Mouse (Mus musculus) 3T3-L1 (cell line): ENCODE measurements around the gene Lrrc42.
A peak's percentile ranks its signal among the peaks of the same experiment; 100 is the strongest.

ENCODE experiments used
- DNase-seq: peaks from one replicate; pipeline ENCODE4 v3.0.0-alpha.2; 2015; ENCODE audit warnings: low read depth, low spot score

The Lrrc42 gene

DNA sequence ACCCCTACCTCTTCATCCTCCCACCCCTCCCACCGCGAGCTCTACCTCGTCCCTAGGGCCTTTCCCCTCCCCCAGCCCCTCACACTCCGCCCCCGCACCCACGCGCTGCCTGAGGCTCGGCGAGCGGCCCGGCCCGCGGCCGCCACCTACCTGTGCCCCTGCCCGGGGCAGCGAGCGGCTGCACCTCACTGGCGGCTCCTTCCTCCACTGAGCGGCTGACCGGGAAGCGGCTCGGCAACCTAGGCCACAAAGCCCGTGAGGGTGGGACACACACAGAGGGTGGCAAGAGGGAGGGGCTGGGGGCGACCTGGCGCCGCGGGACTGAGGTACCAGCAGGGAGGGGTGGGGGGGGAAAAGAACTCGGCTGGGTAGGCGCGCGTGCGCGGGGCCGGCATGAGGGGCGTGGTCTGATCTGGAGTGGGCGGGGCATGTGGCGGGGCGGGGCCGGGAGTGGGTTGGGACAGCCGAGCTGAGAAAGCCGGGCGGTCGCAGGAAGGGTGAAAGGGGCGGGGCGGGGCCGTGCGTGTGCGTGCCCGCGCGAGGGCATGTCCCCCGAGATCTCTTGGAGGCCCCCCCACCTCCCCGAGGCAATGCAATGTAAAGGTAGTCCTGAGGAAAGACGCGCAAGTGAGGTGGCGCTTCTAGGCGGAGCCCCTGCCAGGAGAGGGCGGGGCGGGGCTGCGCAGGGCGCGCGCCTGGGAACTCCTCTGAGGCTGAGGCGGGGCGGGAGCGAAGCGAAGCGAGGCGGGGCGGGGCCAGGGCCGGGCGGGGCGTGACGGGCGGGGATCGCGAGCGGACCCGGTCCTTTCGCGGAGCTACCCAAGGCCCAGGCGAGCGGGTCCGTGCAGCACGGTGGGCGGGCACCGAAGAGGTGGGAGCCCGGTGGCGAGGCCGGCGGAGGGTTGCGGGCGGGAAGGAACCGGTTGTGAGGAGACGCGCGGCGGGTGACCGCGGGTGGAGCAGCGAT is at the start of gene Lrrc42, which contains the start of gene Hspb11:
Gene Lrrc42 (minus strand): TSS at position 408 of the 967 bp plus-strand sequence.
Gene Hspb11 (plus strand): TSS at position 469 of the 967 bp plus-strand sequence.
- DNase-seq = peak; percentile 96

DNA sequence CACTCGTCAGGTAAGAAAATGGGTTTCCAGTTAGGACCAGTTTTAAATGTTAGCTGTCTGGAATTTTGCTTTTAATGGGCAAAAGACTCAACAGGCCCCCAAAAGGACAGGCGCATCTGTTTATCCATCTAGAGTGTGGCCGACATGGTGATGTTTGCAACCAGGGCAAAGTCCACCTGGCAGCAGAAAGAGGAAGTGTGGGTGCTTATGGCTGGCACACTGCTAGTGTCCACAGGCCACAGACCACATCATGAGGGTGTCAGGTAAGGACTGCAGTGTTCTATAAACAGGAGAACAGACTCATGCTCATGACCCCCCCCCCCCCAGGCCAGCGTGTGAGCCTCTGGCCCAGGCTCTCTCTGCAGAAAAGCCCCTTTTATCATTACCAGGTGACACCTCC is 49.5 kb upstream of the Lrrc42 start:
- no peak for DNase-seq

DNA sequence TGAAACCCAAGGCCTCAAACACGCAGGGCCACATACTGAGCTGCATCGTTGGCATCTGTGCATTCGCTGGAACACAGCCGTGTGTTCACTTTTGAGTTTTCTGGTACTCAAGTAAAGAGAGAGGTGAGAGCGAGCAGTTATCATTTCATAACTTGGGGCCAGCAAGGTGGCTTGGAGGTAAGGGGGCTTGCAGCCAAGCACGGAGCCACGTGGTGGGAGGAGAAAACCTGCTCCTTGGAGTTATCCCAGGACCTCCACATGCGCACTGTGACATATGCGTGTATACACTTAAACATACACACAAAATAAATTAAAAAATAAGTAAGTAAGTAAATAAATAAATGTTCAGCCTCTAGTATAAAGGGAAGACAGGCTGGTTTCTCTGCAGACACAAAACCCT is 48.9 kb upstream of the Lrrc42 start:
- no peak for DNase-seq

DNA sequence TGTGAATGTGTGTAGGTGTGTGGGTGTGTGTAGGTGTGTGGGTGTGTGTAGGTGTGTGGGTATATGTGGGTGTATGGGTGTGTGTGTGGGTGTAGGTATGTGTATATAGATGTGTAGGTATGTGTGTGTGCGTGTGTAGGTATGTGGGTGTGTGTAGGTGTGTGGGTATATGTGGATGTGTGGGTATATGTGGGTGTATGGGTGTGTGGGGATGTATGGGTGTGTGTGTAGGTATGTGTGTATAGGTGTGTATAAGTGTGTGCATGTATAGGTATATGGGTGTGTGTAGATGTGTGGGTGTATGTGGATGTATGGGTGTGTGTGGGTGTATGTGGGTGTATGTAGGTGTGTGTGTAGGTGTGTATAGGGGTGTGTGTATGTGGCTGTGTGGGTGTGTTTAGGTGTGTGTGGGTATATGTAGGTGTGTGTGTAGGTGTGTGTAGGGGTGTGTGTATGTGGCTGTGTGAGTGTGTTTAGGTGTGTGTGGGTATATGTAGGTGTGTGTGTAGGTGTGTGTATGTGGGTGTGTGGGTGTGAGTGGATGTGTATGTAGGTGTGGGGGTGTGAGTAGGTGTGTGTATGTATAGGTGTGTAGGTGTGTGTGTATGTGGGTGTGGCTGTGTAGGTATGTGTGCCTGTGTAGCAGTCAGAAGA is 47.7 kb upstream of the Lrrc42 start:
- no peak for DNase-seq

DNA sequence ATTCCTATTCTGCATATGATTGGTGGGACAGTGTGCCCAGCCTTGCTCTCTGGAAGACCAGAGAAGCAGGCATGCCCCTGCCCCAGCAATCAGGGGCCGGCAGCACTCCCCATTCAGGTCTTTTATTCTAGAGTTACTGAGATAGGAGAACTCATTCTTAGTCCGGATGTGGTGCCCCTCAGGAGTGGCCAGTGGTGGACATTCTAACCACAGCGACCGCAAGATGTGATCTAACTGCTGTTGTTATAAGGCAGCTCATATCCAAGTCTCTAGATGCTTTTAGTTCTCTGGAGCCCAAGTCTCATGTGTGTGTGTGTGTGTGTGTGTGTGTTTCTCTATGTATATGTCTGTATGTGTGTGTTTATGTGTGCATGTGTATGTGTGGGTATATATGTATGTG is 47.0 kb upstream of the Lrrc42 start:
- DNase-seq = no peak

DNA sequence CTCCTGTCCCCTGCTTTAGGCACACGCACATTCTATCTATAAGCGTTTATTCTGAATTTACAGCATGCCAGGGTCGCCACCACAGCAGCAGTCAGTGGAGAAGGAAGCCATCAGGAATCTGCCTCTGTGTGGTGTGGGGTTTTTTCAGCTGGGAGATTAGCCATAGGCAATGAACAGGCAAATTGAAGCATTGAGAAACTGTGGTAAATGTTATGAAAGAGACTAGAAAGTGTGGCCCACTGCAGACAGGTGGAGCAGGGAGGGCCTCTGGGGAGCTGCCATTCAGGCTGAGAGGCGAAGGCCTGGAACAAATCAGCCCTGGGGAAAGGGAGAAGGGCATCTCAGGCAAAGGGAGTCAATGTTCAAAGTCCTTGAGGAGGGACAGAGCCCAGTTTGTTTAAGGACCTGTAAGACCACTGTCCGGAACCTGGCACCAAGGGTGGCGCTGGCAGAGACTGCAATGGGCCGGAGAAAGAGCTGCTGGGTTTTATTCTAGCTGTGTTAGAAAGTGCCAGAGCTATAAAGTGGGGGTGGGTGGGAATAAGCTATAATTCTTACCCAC is 46.5 kb upstream of the Lrrc42 start:
- no peak for DNase-seq

DNA sequence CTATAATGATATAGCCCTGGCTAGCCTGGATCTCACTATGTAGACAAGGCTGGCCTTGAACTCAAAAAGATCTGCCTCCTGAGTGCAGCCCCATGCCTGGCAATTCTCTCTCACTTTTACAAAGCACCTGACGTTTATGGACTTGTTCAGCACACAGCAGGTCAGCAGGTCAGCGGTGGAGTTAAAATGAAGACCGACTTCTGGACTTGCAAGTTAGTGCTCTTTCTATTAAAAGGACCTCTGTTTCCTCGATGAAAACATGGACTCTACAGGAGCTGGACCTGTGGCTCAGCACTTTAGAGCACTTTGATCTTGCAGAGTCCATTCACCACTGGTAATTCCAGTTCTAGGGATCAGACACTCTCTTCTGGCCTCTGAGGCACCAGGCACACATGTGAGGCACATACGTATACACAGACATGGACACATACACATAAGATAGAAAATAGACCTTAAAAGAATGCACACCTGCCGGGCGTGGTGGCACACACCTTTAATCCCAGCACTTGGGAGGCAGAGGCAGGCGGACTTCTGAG is 44.8 kb upstream of the Lrrc42 start:
- no peak for DNase-seq

DNA sequence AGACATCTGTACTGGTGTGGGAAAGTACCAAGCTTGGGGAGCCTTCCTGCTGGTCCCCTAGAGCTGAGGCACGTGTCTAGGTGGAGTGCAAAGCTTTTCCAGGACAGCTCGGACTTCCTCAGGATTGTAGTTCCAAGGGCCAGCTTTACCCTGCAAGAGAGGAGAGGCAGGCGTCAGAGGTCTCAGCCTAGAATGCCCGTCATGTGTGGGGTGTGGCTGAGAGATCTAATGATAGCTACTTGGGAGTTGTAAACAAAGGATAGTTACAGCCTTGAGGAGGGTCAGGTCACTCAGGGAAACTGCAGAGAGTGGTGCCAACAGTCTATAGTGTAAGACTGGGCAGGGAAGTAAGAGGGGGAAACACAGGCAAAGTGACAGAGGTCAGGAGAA is 38.9 kb upstream of the Lrrc42 start:
- no peak for DNase-seq

DNA sequence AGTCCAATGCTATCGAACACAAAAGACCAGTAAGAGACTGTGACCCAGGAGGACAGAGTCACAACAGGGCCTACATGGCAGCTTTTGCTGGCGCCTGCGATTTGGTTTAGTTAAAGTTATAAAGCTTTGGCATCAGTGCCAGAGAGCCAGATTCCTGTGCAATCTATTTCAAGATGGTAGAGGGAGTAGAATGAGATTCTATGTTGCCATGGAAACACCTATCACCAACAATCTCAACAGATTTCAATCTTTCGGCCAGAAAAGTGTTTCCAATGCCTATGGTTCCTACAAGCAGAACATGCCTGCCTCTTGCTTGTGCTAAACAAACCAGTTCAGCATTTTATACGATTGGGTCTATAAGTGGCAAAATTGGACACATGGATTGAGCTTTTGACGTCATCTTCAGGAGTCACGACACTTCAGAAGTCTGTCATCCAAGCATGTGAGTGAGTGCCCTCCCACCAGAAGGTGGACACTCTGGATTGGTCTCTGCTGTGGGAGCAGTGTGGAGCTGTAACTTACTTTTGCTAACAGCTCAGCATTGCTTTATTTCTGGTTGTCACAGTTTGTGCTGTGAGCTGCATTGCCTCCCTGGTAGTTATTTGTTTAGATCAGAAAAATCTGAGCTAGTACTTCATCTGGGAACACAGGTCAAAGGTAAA is 38.4 kb upstream of the Lrrc42 start:
- no peak for DNase-seq

DNA sequence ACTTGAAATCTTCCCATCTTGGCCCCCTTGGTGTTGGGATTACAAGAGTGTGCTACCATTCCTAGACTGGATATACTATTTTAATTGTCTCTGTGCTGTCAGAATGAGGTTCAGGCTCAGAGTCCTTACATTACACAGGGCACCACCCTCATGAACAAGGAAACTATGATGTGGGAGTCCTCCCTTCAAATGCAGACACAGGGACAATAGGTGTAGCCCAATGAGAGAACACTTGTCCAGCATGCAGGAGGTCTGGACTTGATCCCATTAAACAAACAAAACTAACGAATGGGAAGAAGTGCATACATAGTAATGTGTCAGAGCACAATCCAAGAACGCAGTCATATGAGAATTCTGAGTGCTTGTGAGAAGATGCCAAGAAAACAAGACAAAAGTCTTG is 34.2 kb upstream of the Lrrc42 start:
- DNase-seq = no peak

DNA sequence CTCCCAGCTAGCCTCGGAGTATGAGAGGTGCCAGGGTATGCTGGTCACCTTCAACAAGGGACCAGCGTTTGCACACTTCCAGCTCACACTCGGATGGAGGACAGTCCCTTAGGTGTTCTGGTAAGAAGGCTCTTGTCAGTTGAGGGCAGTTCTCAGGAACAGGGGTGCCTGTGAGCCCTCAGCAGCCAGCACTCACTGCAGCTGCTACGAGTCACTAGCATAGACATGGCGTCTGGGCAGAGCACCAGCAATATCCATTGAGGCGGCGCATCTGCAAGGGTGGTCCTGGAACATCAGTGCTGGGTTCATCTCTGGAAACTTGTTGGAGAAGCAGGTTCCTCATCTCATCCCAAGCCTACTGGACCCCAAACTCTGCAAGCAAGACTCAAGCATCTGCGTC is 33.1 kb upstream of the Lrrc42 start:
- no peak for DNase-seq

DNA sequence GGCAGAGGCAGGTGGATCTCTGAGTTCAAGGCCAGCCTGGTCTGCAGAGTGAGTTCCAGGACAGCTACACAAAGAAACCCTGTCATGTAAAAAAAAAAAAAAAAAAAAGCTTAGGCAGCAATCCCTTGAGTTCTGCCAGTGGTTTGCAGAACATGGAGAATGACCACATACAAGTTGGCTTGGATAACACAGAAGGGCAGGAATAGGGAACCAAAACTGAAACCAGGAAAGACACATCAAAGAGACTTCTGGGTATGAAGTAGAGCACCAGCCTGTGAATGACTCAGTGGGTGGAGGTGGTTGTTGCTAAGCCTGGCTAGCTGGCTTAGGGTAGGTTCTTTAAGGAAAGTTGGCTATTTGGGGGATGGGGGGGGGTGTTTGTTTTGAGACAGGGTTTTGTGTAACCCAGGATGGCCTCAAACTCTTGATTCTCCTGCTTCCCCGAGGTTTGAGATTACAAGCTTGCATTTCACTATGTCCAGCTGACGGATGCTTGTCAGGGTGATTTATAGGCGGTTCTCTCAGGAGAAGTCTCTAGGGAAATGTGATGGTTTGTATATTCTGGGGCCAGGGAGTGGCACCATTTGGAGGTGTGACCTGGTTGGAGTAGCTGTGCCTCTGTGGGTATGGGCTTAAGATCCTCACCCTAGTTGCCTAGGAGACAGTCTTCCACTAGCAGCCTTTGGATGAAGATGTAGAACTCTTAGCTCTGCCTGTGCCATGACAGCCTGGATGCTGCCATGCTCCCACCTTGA is 32.3 kb upstream of the Lrrc42 start:
- DNase-seq = peak; percentile 84

DNA sequence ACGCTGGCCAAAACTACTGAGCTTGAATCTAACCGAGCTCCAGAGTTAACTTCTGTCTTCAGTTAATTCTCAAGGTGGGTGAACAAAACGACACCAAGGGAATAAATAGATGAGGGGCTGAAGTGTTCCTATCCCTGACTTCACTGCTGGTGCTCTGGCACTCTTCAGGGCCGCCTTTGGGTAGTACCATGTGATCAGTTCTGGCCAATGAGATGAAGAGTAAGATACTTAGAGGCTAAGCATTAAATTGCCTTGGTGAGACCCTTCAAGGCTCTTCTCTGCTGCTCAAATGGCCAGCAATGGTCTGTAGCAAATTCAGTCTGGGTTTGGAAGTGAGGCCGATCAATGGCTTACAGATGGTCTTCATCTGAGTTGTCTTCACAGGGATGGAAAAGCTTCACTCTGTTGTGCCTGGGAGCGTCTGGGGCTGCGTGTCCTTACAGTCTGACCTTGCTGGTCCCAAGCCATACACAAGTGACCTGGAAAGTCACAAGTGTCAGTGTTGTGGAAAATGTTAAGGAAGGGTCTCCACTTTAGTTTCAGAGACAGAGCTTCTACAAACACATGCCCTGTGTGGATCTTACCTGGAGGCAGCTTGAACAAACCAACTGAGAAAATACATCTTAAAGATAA is 27.6 kb upstream of the Lrrc42 start:
- DNase-seq = no peak

DNA sequence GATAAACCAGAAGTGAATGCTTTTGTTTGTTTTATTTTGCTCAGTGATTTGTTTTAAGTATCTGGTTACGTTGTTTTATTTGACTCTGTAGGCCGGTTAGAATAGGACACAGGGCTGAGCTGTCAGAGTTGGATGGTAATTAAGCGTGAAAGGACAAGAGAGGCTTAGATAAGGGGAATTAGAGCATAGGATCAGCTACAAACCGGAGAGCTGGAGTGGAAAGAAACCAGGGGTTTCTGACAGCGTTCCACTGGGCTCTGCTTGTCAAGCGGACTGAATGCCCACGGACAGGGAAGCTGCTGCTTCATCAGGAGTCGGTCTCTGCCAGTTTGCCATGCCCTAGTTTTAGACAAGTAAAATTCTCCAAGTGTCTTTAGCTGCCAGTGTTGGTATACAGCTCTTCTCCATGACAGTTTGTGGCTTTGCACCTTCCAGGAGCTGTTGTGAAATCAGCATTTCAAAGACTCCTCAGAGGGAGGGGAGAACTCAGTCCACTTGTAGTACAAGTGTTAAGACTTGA is 24.9 kb upstream of the Lrrc42 start:
- no peak for DNase-seq

DNA sequence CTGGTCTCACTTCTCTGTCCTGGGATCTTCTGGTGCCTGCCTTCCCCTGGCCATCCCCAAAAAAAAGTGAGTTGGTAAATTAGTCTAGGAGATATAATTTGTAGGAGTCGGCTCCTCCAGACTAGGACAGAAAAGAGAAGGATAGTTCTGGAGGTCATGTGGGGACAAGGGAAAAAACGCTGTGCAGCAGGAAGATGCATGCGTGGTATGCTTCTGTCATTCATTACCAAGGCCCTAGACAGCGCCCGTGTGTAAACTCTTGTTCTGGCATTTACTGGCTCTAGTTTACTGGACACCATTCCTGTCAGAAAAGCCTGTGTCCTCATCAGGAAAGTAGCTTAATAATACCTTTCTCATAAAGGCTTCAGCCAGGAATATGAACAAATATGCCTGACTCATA is 21.2 kb upstream of the Lrrc42 start:
- no peak for DNase-seq

DNA sequence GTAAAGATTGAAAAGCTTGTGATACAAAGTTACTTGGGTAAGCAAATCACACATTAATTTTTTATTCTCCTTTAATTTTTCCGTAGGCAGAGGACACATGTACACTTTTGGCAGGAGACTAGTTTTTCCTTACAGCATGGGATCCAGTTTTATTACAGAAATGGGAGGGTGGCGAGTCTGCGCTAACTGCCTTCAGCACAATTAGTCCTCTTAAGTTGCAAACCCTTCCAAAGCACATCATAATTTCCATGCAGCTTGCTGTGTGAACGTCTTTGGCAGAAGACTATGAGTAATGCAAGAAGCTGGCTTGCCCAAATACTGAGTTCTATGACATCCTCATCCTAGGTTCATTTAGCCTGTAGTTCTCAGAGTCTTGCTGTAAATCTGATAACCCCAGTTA is 20.4 kb upstream of the Lrrc42 start:
- DNase-seq = no peak

DNA sequence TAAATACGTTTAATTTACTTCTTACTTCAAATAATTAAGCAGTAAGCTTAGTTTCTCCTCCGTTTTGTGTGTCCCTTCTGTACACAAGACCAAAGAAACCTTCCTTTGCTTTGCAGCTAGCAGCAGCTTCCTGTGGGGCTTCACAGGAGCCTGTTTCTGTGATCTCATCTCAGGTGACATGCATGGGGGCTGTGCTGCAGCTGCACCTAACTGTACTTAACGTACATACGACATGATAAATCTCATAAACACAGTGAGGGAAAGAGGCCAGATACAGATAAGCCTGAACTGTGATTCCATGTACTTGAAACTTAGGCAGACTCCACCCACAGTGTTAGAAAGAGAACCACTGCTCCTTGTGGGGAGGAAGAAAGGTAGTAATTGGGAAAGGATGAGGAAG is 6.7 kb upstream of the Lrrc42 start:
- no peak for DNase-seq

DNA sequence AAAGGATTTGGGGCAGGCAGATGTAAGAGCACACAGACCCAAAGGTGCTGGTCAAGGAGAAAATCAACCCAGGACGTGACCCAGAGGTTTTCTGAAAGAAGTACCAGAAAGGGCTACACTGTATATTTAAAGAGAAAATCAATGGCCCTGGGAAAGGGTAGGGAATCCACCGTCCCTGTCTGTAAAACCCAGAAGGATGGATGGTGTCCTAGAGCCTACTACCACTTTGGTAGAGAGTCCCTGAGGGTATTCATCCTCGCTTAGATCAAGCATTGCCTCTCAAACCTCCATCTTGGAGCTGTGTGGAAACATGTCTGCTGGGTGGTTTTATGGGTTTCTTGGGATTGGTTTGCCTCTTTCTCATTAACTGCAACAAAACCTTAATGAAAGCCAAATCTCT is 1.1 kb upstream of the Lrrc42 start:
- DNase-seq = peak; percentile 39

DNA sequence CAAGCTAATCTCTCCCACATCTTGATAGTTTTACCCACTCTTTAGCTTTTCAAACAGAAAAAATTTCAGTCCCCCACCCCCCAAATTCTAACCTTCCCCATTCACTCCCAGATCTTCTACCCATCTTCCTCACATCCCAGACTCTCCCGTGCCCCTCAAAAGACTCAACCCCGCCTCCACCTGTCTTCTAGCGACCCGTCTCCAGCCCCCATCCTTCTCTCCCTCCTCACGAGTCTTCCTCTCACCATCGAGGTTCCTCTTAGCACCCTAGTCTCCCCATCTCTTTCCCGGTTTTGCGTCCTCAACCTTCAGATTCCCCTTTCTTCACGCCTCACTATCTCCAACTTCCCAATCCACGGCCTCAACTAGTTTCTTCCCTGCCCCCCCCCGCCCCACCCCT is 810 bp downstream of the Lrrc42 start:
- DNase-seq = peak; percentile 19

DNA sequence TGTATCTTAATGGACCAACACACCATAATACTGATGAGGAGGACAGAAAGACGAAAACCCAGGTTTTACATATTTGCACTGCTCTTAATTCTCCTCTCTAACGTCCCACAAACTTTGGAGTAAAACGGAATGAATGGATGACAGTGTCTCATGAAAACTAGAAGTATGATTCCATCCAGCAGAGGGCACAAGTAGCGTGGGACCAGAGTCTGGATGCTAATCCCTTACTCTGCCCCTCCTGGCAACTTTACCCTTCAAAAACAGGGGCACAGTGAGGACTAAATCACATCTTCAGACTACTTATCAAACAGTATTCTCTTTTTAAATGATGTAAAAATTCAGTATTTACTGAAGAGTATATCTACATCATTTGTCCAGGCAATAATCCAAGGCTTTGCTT is 2.8 kb downstream of the Lrrc42 start:
- peak; percentile 83 for DNase-seq
